Mouse (Mus musculus) midbrain, postnatal 0 days (tissue): ENCODE results near the gene Il11ra1. TPM values are rescaled to one million over a fixed set of nuclear protein-coding genes. Genes with fewer than 3 reads are reported as not detected.

Source experiments
- ATAC-seq: fragments of 200-750 bp; cut with Nextera tagmentation; 2 replicates; pipeline ENCODE4 v1.8.0; 2017; ENCODE audit warnings: moderate number of reproducible peaks, mild to moderate bottlenecking, moderate TSS enrichment, moderate library complexity; ENCODE audit not compliant: low FRiP score
- DNase-seq: peaks from one replicate; pipeline ENCODE4 v3.0.0-alpha.2; 2015; ENCODE audit warnings: low spot score
- H3K27ac ChIP-seq: fragments of 300-500 bp; sonication (generic); 2 replicates; pipeline ENCODE4 v1.5.1; 2014; ENCODE audit warnings: low read depth, mild to moderate bottlenecking, low read length, mixed read lengths
- H3K27me3 ChIP-seq: fragments of 300-500 bp; sonication (generic); 2 replicates; pipeline ENCODE4 v1.6.1; 2014; ENCODE audit warnings: low read length, control low read depth, mixed read lengths; ENCODE audit not compliant: insufficient read depth
- H3K36me3 ChIP-seq: fragments of 300-500 bp; sonication (generic); 2 replicates; pipeline ENCODE4 v1.6.1; 2014; ENCODE audit warnings: low read length, control low read depth, mixed read lengths; ENCODE audit not compliant: insufficient read depth
- H3K4me1 ChIP-seq: fragments of 300-500 bp; sonication (generic); 2 replicates; pipeline ENCODE4 v1.6.1; 2014; ENCODE audit warnings: mild to moderate bottlenecking, control low read depth, antibody characterized with exemption, low read length, mixed read lengths; ENCODE audit not compliant: insufficient read depth
- H3K4me2 ChIP-seq: fragments of 300-500 bp; sonication (generic); 2 replicates; pipeline ENCODE4 v1.6.1; 2014; ENCODE audit warnings: low read depth, mild to moderate bottlenecking, low read length, mixed read lengths; ENCODE audit not compliant: poor library complexity, severe bottlenecking
- H3K4me3 ChIP-seq: fragments of 300-500 bp; sonication (generic); 2 replicates; pipeline ENCODE4 v1.5.1; 2014; ENCODE audit warnings: low read depth, mild to moderate bottlenecking, low read length, moderate library complexity
- H3K9ac ChIP-seq: fragments of 300-500 bp; sonication (generic); replicated peaks from 2 replicates; pipeline ENCODE4 v1.6.1; 2014; ENCODE audit warnings: mild to moderate bottlenecking, low read length, moderate library complexity, mixed read lengths; ENCODE audit not compliant: poor library complexity, severe bottlenecking
- H3K9me3 ChIP-seq: fragments of 300-500 bp; sonication (generic); 2 replicates; pipeline ENCODE4 v1.6.1; 2016; ENCODE audit warnings: low read length, control low read depth
- CTCF ChIP-seq: IDR thresholded peaks from 2 replicates; pipeline ENCODE4 v1.5.1; 2016; ENCODE audit warnings: antibody characterized with exemption, mild to moderate bottlenecking
- WGBS: fragments of 180-500 bp; shearing (Covaris S2); extraction: QIAGEN DNeasy Blood & Tissue Kit; methylation state at CpG from one replicate; pipeline ENCODE4 v1.1.7; 2014; 5-methylcytosine and 5-hydroxymethylcytosine counted together
- polyA plus RNA-seq: library from polyadenylated mRNA; unstranded; fragments of >200 nt; fragmentation: Nextera tagmentation; extraction: Ambion mirVana; gene quantifications from 2 replicates; pipeline ENCODE4 v1.2.1, GENCODE M21; 2015
- total RNA-seq: library from RNA; depleted of rRNA; stranded (reverse); fragments of >200 nt; gene quantifications from 2 replicates; pipeline ENCODE4 v1.2.3, GENCODE M21; 2014

Gene Il11ra1
- total and polyA plus RNA-seq, 2 experiments from 2014 or later, result 26.5 to 28.8 TPM

DNA sequence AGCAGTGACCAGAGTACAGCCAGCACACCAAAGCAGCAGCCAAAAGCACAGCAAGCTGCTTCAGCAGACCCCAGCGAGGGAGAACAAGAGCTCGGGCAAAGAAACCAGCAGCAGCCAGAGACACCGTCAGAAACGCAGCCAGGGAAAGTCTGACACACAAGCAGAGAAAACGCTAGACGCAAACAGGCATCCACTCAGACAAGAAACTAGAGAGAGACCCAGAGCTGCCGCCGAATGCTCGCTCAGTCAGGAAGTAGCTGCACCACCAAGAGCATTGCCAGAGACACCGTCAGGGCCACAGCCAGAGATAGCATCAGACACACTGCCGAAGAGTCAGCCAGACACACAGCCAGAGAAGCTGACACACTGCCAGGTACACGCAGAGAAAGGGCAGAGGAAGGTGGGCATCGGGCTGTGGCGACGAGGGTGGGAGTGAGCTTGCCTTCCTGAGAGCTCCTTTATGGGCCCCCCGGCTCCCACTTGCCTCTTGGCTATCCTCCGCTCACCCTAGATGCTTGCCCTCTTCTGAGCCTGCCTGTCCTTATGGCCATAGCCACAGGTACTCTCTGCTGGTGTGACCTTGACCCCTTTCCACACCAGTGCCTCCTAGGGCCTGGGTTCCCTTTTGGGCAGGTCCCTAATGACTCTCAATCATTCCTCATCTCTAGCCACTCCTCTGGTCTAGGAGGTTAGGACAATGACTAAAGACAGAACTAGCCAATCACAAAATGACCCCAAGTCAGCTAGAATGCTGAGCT lies 23.4 kb upstream of the Il11ra1 start:
- ATAC-seq (no peak), DNase-seq (peak; percentile 63)
- H3K36me3 ChIP-seq, result no peaks in the 10 kb centered on the region
- peaks cover 6% of the 10 kb centered on the region; the same call in 1 of the 2 replicates for H3K4me1 ChIP-seq
- H3K4me3 ChIP-seq, result no peak overlapping the region
- 0 out of 2 replicates have a peak overlapping the region, but pooled peaks have one; percentile 2 for H3K9ac ChIP-seq
- H3K9me3 ChIP-seq, result no peaks in the 10 kb centered on the region
- whole genome bisulfite sequencing, result 55% methylated on average over 17 of the region's 17 CpGs
- H3K4me2 ChIP-seq, result no peak overlapping the region
- H3K27me3 ChIP-seq, result no peaks in the 10 kb centered on the region
- no peak overlapping the region; the same call in 1 of the 2 replicates for H3K27ac ChIP-seq
- TF ChIP-seq CTCF, result no peak

DNA sequence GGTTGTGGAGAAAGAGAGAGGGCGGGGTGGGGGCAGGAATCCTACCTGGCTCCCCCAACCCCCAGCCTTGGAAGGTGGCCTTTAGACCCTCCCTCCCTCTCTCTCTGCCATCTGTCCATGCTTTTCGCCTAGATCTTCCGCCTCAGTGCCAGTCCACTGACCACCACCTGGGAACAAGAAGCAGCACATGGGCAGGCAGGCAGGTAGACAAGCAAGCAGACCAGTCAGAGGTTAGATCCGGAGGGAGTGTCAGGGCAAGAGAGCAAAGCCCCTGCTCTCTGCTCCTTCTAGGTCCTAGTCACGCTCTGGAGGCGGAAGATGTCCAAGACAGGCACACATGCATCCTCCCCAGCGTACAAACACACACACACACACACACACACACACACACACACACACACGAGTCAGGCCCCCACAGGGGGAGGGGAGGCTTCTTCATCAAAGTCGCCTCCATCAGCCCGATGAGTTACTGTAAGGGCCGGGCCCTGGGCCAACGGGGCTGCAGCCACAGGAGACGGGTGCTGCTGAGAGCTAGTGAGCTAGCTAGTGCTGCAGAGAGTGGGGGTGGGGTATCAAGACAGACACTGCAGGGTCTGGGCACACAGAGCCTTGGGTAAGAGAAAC lies 22.7 kb upstream of the Il11ra1 start:
- peaks cover 5% of the 10 kb centered on the region; the same call in 1 of the 2 replicates for H3K4me1 ChIP-seq
- no peak overlapping the region for H3K9ac ChIP-seq
- no peaks in the 10 kb centered on the region for H3K36me3 ChIP-seq
- no peaks in the 10 kb centered on the region for H3K9me3 ChIP-seq
- 51% methylated on average over 11 of the region's 13 CpGs for WGBS
- TF ChIP-seq CTCF, result no peak
- H3K4me3 ChIP-seq, result no peak overlapping the region
- H3K4me2 ChIP-seq, result no peak overlapping the region
- H3K27ac ChIP-seq, result no peak overlapping the region
- peak; percentile 75 for DNase-seq
- ATAC-seq, result no peak
- no peaks in the 10 kb centered on the region for H3K27me3 ChIP-seq

DNA sequence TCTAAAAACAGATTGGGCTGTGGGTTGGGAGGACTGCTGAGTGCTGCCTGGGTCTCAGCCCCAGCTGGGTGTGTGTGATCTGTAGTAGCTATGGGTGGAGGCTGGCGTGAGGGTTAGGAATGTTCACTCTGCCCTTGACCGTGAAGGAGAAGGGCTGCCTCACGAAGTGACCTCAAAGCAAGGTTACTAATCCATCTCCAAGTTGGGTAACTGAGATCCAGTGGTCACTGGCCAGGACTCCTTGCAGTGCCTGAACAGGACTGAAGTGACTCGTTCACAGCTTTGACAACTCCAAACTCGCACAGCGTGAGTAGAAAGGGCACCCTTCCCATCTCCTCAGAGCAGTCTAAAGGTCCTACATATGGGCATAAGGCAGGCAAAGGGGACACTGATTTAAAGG lies 20.9 kb upstream of the Il11ra1 start:
- Histone ChIP-seq H3K4me3 (no peak overlapping the region), H3K27ac (no peak overlapping the region), H3K4me1 (peaks cover 5% of the 10 kb centered on the region; the same call in 1 of the 2 replicates), H3K9ac (no peak overlapping the region), H3K9me3 (no peaks in the 10 kb centered on the region), H3K36me3 (no peaks in the 10 kb centered on the region), H3K27me3 (no peaks in the 10 kb centered on the region), H3K4me2 (no peak overlapping the region)
- DNase-seq, result no peak
- TF ChIP-seq CTCF, result no peak
- WGBS, result 65% methylated on average over 6 of the region's 6 CpGs
- no peak for ATAC-seq

DNA sequence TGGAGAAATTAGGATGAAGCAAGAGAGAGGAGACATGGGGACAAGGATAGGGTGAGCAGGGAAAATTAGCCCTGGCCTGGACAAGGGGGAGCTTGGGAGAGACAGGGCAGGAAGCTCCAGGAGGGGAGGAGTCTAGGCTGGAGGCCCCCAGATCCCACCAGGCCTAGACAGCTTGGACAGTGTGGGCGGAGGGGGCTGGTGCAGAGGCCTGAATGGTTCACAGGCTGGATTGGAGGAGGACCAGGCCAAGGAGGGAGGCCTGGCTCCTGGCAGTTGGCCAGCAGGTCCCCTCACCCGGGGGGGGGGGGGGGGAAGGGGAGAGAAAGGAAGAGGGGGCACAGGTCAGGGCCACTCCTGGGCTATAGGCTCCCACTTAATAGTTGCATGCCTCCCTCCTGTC lies 20.5 kb upstream of the Il11ra1 start:
- Histone ChIP-seq H3K36me3 (no peaks in the 10 kb centered on the region), H3K4me1 (peaks cover 5% of the 10 kb centered on the region; the same call in 1 of the 2 replicates), H3K27me3 (no peaks in the 10 kb centered on the region), H3K9ac (no peak overlapping the region), H3K9me3 (no peaks in the 10 kb centered on the region), H3K27ac (no peak overlapping the region), H3K4me3 (no peak overlapping the region), H3K4me2 (no peak overlapping the region)
- ATAC-seq, result no peak
- WGBS, result 40% methylated on average over 1 of the region's 2 CpGs
- no peak for TF ChIP-seq CTCF
- DNase-seq, result no peak

DNA sequence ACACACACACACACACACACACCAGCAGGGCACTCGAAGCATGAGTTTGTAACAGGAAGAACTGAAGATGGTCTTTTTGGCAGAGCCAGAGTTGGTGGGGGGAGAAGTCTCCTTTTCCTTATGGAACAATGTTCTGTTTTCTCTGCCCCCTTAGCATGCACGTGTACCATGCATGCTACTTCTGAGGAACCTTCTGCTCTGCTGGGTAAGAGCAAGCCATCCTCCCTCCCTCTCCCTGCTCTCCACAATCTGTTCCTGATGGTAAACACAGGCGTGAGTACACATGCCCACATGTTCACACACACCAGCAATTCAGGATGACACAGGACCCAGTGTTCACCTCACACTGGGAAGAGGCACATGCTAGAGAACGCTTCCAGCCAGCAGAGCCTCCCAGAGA lies 18.6 kb upstream of the Il11ra1 start:
- no peak overlapping the region for H3K9ac ChIP-seq
- ATAC-seq, result no peak
- DNase-seq, result peak; percentile 39
- H3K27ac ChIP-seq, result no peak overlapping the region
- TF ChIP-seq CTCF, result no peak
- H3K27me3 ChIP-seq, result no peaks in the 10 kb centered on the region
- no peaks in the 10 kb centered on the region for H3K9me3 ChIP-seq
- H3K4me2 ChIP-seq, result no peak overlapping the region
- 0 out of 2 replicates have a peak, but pooled peaks cover 3% of the 10 kb centered on the region for H3K4me1 ChIP-seq
- no peaks in the 10 kb centered on the region for H3K36me3 ChIP-seq
- 60% methylated on average over 4 of the region's 4 CpGs for WGBS
- H3K4me3 ChIP-seq, result no peak overlapping the region

DNA sequence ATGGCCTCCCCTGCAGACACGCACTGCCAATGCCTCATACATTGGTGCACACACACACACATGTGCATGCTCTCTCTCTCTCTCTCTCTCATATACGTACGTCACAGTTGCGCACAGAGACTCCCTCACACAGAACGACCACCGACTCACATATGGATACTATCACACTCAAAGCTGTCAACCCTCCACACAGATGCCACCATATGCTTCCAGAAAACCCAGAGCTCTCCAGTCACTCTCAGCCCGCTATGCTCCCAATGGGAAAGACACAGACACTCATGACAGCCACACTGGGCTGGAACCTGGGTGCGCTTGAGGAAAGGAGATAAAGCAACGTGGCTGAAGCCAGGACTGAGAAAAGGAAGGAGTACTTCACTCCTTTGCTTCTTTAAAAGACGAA lies 17.8 kb upstream of the Il11ra1 start:
- no peak overlapping the region for H3K4me3 ChIP-seq
- WGBS, result 67% methylated on average over 10 of the region's 10 CpGs
- TF ChIP-seq CTCF, result no peak
- H3K36me3 ChIP-seq, result no peaks in the 10 kb centered on the region
- DNase-seq (no peak), ATAC-seq (no peak)
- no peak overlapping the region for H3K27ac ChIP-seq
- no peak overlapping the region for H3K9ac ChIP-seq
- no peaks in the 10 kb centered on the region for H3K27me3 ChIP-seq
- no peak overlapping the region for H3K4me2 ChIP-seq
- 0 out of 2 replicates have a peak, but pooled peaks cover 3% of the 10 kb centered on the region for H3K4me1 ChIP-seq
- H3K9me3 ChIP-seq, result no peaks in the 10 kb centered on the region
